Mouse (Mus musculus) small intestine, adult 2 months (tissue): ENCODE results near the gene Oxt.

Source experiments
- CTCF ChIP-seq: fragments of 200-500 bp; IDR thresholded peaks from 2 replicates; pipeline ENCODE4 v1.5.1; 2012; ENCODE audit warnings: low read depth, mild to moderate bottlenecking, control low read depth, inconsistent platforms, low read length, moderate library complexity, mixed read lengths; ENCODE audit not compliant: insufficient replicate concordance, insufficient read length; ENCODE audit errors: extremely low read depth
- POLR2A ChIP-seq: fragments of 200-500 bp; IDR thresholded peaks from 2 replicates; pipeline ENCODE4 v1.6.1; 2012; ENCODE audit warnings: low read depth, mild to moderate bottlenecking, control low read depth, inconsistent platforms, low read length, moderate library complexity

DNA sequence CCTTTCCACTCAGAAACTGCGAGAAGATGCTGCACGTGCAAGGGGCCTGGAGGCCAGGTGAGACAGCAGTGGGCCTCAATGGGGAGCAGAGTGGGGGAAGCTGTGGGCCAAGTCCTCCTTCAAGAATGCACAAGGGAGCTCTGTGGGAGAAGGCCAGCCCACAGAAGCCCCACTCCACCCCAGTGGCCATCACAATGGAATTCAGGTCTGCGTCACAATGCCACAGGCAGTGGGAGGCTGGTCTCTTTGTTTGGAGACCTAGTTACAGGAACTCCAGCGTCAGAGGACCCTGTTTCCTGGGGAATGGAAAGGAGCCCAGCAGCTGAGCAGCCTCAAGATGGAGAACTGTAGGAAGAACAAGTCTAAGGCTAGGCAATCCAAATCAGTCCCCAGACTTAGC lies 13.2 kb downstream of the Oxt start:
- no peak for TF ChIP-seq CTCF
- TF ChIP-seq POLR2A = no peak
